11 mouse cellular contexts compared by ENCODE assay signal in genomic region chr15:96676518-96676917, GRCm38 (mm10). TPM values are rescaled to one million over a fixed set of nuclear protein-coding genes. Genes with fewer than 3 reads are reported as not detected.
DNase-seq lines count a peak whose midpoint lies in the region; ATAC-seq and TF ChIP-seq lines count a peak whose summit lies in the region.
"Had no signal": no experiment of that assay in that cellular context is flagged by ENCODE, and none has a peak within 500 bp of the region (broad histone marks: within the 10 kb centered on the region; RNA-seq: fewer than 3 reads in every experiment).

No protein-coding gene starts in this region.

- H3K36me3 ChIP-seq in embryonic facial prominence, embryonic 13.5 days: no peaks in the 10 kb centered on the region
- H3K36me3 ChIP-seq in embryonic facial prominence, embryonic 10.5 days (replicated peaks): no peaks in the 10 kb centered on the region
- no peaks in the 10 kb centered on the region for H3K36me3 ChIP-seq in kidney, embryonic 15.5 days
- no peaks in the 10 kb centered on the region for H3K36me3 ChIP-seq in lung, embryonic 14.5 days (ENCODE audit: insufficient read depth)
- H3K36me3 ChIP-seq: midbrain, embryonic 15.5 days had no signal

- no peaks in the 10 kb centered on the region for H3K9me3 ChIP-seq in embryonic facial prominence, embryonic 13.5 days
- no peaks in the 10 kb centered on the region for H3K9me3 ChIP-seq in embryonic facial prominence, embryonic 10.5 days
- no peaks in the 10 kb centered on the region for H3K9me3 ChIP-seq in kidney, embryonic 15.5 days (replicated peaks)
- no peaks in the 10 kb centered on the region for H3K9me3 ChIP-seq in lung, embryonic 14.5 days (ENCODE audit: low read depth, low read length)
- H3K9me3 ChIP-seq: midbrain, embryonic 15.5 days had no signal

- H3K27ac ChIP-seq in embryonic facial prominence, embryonic 13.5 days: no peak overlapping the region
- no peak overlapping the region for H3K27ac ChIP-seq in embryonic facial prominence, embryonic 10.5 days (replicated peaks)
- no peak overlapping the region for H3K27ac ChIP-seq in kidney, embryonic 15.5 days
- peak overlapping the region; percentile 66; the same call in 1 of the 2 replicates for H3K27ac ChIP-seq in lung, embryonic 14.5 days (ENCODE audit: low read depth)
- H3K27ac ChIP-seq: kidney, postnatal 0 days; midbrain, embryonic 15.5 days had no signal

- no peak overlapping the region for H3K9ac ChIP-seq in embryonic facial prominence, embryonic 13.5 days
- H3K9ac ChIP-seq in kidney, embryonic 15.5 days: no peak overlapping the region
- no peak overlapping the region for H3K9ac ChIP-seq in lung, embryonic 14.5 days
- H3K9ac ChIP-seq: midbrain, embryonic 15.5 days had no signal

- H3K4me1 ChIP-seq in embryonic facial prominence, embryonic 13.5 days: peaks cover 11% of the 10 kb centered on the region
- H3K4me1 ChIP-seq in embryonic facial prominence, embryonic 10.5 days: 0 out of 2 replicates have a peak, but pooled peaks cover 5% of the 10 kb centered on the region
- 0 out of 2 replicates have a peak, but pooled peaks cover 7% of the 10 kb centered on the region for H3K4me1 ChIP-seq in kidney, embryonic 15.5 days
- H3K4me1 ChIP-seq in lung, embryonic 14.5 days (ENCODE audit: insufficient read depth): no peaks in the 10 kb centered on the region
- H3K4me1 ChIP-seq: midbrain, embryonic 15.5 days had no signal

- no peak overlapping the region for H3K4me3 ChIP-seq in embryonic facial prominence, embryonic 13.5 days
- H3K4me3 ChIP-seq in embryonic facial prominence, embryonic 10.5 days: no peak overlapping the region
- no peak overlapping the region for H3K4me3 ChIP-seq in kidney, embryonic 15.5 days (replicated peaks)
- H3K4me3 ChIP-seq in lung, embryonic 14.5 days (ENCODE audit: low read depth, low read length): no peak overlapping the region
- H3K4me3 ChIP-seq: midbrain, embryonic 15.5 days had no signal

- no peak for ATAC-seq in embryonic facial prominence, embryonic 13.5 days (ENCODE audit: insufficient number of reproducible peaks, insufficient read depth, low FRiP score, low TSS enrichment, low read depth)
- ATAC-seq in kidney, embryonic 15.5 days (replicated peaks; ENCODE audit: low FRiP score): no peak
- ATAC-seq in lung, embryonic 14.5 days (ENCODE audit: insufficient read depth): peak; percentile 75
- ATAC-seq: CD4-positive, CD25-positive, alpha-beta regulatory T cell, adult 4 months; midbrain, embryonic 15.5 days had no signal

- no peaks in the 10 kb centered on the region; the same call in 1 of the 2 replicates for H3K27me3 ChIP-seq in embryonic facial prominence, embryonic 13.5 days
- H3K27me3 ChIP-seq in embryonic facial prominence, embryonic 10.5 days (replicated peaks; ENCODE audit: low read depth, poor library complexity, severe bottlenecking): peaks cover 16% of the 10 kb centered on the region; the same call in 1 of the 2 replicates
- 0 out of 2 replicates have a peak, but pooled peaks cover 5% of the 10 kb centered on the region for H3K27me3 ChIP-seq in kidney, embryonic 15.5 days
- peaks cover 3% of the 10 kb centered on the region; the same call in 1 of the 2 replicates for H3K27me3 ChIP-seq in lung, embryonic 14.5 days (ENCODE audit: insufficient read depth, low read length)
- H3K27me3 ChIP-seq: midbrain, embryonic 15.5 days had no signal

- DNase-seq in embryonic facial prominence, embryonic 10.5 days (ENCODE audit: low spot score): no peak
- DNase-seq in kidney, postnatal 36 days: peak; percentile 26 to 65
- DNase-seq in adrenal gland, postnatal 14 days: peak; percentile 79
- DNase-seq in lung, embryonic 14.5 days: peak; percentile 85
- no peak for DNase-seq in frontal cortex, postnatal 10 days (ENCODE audit: low spot score in 2 of 2)
- DNase-seq in spleen, postnatal 36 days (ENCODE audit: low spot score in 2 of 2): no peak

- H3K4me2 ChIP-seq in embryonic facial prominence, embryonic 13.5 days: 0 out of 2 replicates have a peak overlapping the region, but pooled peaks have one; percentile 3
- no peak overlapping the region for H3K4me2 ChIP-seq in kidney, embryonic 15.5 days
- no peak overlapping the region for H3K4me2 ChIP-seq in lung, embryonic 14.5 days
- H3K4me2 ChIP-seq: midbrain, embryonic 15.5 days had no signal

- WGBS in embryonic facial prominence, embryonic 13.5 days: 48% methylated on average over 10 of the region's 10 CpGs
- WGBS in embryonic facial prominence, embryonic 10.5 days: 80% methylated on average over 10 of the region's 10 CpGs
- 42% methylated on average over 10 of the region's 10 CpGs for WGBS in kidney, embryonic 15.5 days
- 22% methylated on average over 10 of the region's 10 CpGs for WGBS in lung, embryonic 14.5 days

- no peak for TF ChIP-seq CTCF in lung, embryonic 14.5 days (IDR thresholded peaks at IDR 0.05; ENCODE audit: low read depth)

RNA-seq across cellular contexts. Expression of gene Slc38a2, which starts 23.0 kb away (rescaled TPM):
- 125 and 136 TPM in 2 replicates for polyA plus RNA-seq in embryonic facial prominence, embryonic 13.5 days (2015; fragmentation: Nextera tagmentation; extraction: Ambion mirVana)
- 179 TPM in 2 replicates for polyA plus RNA-seq in embryonic facial prominence, embryonic 10.5 days (2016; fragmentation: Nextera tagmentation; extraction: Ambion mirVana)
- polyA plus RNA-seq in kidney, embryonic 15.5 days (2015; fragmentation: Nextera tagmentation; extraction: Ambion mirVana): 134 and 138 TPM in 2 replicates
- 145 and 167 TPM in 2 replicates for total RNA-seq in adrenal gland, postnatal 14 days (2021)
- polyA plus RNA-seq in lung, embryonic 14.5 days (2014; fragmentation: Nextera tagmentation; extraction: Ambion mirVana): 174 and 182 TPM in 2 replicates

RNA-seq across cellular contexts. Expression of gene Slc38a1, which starts 33.8 kb away (rescaled TPM):
- 64.2 and 74.6 TPM in 2 replicates for polyA plus RNA-seq in embryonic facial prominence, embryonic 13.5 days (2015; fragmentation: Nextera tagmentation; extraction: Ambion mirVana)
- polyA plus RNA-seq in embryonic facial prominence, embryonic 10.5 days (2016; fragmentation: Nextera tagmentation; extraction: Ambion mirVana): 120 and 124 TPM in 2 replicates
- 69.9 and 74.8 TPM in 2 replicates for polyA plus RNA-seq in kidney, embryonic 15.5 days (2015; fragmentation: Nextera tagmentation; extraction: Ambion mirVana)
- 43.1 and 51.9 TPM in 2 replicates for total RNA-seq in adrenal gland, postnatal 14 days (2021)
- polyA plus RNA-seq in lung, embryonic 14.5 days (2014; fragmentation: Nextera tagmentation; extraction: Ambion mirVana): 70.6 and 71.6 TPM in 2 replicates

Comparison
In these comparisons a context has a peak if more than half of its experiments do, and no peak if none do; other contexts are left out.
1. DNase-seq: peak in kidney, postnatal 36 days (2 of 2), adrenal gland, postnatal 14 days (single experiment) and lung, embryonic 14.5 days (single experiment); none in embryonic facial prominence, embryonic 10.5 days (single experiment), frontal cortex, postnatal 10 days (0 of 2) and spleen, postnatal 36 days (0 of 2).